Mouse (Mus musculus): ENCODE measurements around the gene Fam160b1. TPM values are rescaled to one million over a fixed set of nuclear protein-coding genes. Genes with fewer than 3 reads are reported as not detected.

The Fam160b1 gene
- polyA plus RNA-seq, 1 experiment from 2014 or later = 7.8 TPM

DNA sequence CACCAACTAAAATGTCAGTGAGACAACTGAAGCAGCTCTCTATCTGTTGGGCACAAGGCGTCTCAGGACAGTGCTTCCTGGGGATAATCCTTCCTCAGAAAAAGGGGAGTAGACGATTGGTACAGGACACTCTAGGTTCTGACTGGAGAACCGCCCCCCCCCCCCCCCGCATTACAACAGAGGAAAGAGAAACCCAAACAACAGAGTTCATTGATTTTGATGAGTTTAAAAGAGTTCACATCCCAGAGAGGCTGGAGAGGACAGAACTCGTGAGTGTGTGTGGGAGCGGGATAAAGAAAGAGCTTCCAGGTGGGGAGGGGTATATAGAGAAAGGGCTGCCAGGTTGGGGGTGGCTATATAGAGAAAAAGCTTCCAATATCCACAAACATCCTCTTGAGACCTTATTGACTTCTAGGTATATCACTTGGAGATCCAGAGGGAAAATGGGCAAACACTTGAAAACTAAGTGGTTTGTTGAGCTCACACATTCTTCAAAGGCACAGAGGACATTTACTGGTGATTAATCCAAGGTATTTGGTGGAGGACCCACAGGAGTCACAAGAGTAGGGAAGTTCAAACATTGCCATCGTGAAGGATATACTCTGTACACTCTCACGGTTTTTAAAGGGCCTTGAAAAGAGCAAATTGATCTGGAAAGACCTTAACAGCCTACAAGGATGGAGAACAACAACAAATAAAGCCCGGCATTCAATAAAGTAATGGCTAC lies 39.7 kb upstream of the Fam160b1 start:
- TF ChIP-seq CTCF (IDR thresholded peaks at IDR 0.05; ENCODE audit: low read depth) (no peak), EP300 (IDR thresholded peaks at IDR 0.05; ENCODE audit: low read depth) (0 out of 2 replicates have a peak, but pooled peaks have one; percentile 21)
- H3K27ac ChIP-seq (ENCODE audit: low read depth) = peak overlapping the region; percentile 68

DNA sequence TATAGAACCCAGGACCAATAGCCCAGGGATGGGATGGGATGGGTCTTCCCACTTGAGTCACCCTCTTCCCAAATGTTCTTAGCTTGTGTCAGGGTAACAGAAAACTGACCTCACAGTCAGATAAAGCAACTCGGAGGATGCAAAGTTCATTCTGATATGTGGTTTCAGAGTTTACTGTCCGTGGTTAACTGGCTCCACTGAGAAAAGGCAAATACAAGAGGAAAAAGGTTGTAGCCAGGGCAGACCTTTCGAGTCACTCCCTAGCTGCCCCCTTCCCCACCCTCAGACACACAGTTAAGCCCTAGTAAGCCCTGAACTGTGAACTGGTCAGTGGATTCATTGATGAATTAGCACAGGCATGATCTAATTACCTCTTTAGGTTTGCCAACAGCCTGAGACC lies 38.6 kb upstream of the Fam160b1 start:
- Histone ChIP-seq H3K27ac (ENCODE audit: low read depth) (peak overlapping the region; percentile 68), H3K4me3 (ENCODE audit: low read depth, low read length) (no peak overlapping the region), H3K4me2 (ENCODE audit: low read depth, low read length) (no peak overlapping the region), H3K9me3 (ENCODE audit: low read length) (no peaks in the 10 kb centered on the region), H3K4me1 (ENCODE audit: insufficient read depth) (peaks cover 7% of the 10 kb centered on the region), H3K9ac (replicated peaks) (no peak overlapping the region), H3K36me3 (replicated peaks; ENCODE audit: insufficient read depth, low read length) (no peaks in the 10 kb centered on the region), H3K27me3 (ENCODE audit: insufficient read depth, low read length) (no peaks in the 10 kb centered on the region)
- 27% methylated on average over 3 of the region's 3 CpGs for WGBS (ENCODE audit: insufficient replicate concordance)
- DNase-seq (no peak), ATAC-seq (peak; percentile 71)
- no peak for TF ChIP-seq CTCF (IDR thresholded peaks at IDR 0.05; ENCODE audit: low read depth)
- no peak for TF ChIP-seq EP300 (IDR thresholded peaks at IDR 0.05; ENCODE audit: low read depth)

More for the DNA sequence above, 39.7 kb upstream of the Fam160b1 start:
- Histone ChIP-seq H3K4me3 (ENCODE audit: low read depth, low read length) (no peak overlapping the region), H3K4me1 (ENCODE audit: insufficient read depth) (peaks cover 11% of the 10 kb centered on the region), H3K27me3 (ENCODE audit: insufficient read depth, low read length) (no peaks in the 10 kb centered on the region), H3K9ac (replicated peaks) (no peak overlapping the region), H3K4me2 (ENCODE audit: low read depth, low read length) (no peak overlapping the region), H3K36me3 (replicated peaks; ENCODE audit: insufficient read depth, low read length) (no peaks in the 10 kb centered on the region), H3K9me3 (ENCODE audit: low read length) (no peaks in the 10 kb centered on the region)
- DNase-seq = peak; percentile 23
- peak; percentile 65 for ATAC-seq
- WGBS (ENCODE audit: insufficient replicate concordance) = 56% methylated on average over 9 of the region's 9 CpGs

DNA sequence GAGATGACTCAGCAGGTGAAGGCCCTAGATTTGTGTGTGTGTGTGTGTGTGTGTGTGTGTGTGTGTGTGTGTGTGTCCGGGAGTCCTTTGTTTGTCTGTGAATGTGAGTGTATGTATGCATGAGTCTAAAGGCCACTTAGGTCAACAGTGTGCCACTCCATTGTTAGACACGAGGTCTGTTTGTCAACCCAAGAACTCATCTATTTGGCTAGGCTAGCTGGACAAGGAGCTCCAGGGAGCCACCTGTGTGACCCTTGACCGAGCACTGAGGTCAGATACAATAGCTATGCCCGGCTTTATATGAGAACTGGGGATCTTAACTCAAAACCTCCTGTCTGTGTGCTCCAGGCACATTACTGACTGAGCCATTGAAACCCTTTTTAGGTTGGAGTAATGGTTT lies 38.0 kb upstream of the Fam160b1 start:
- TF ChIP-seq EP300 (IDR thresholded peaks at IDR 0.05; ENCODE audit: low read depth) = no peak
- TF ChIP-seq CTCF (IDR thresholded peaks at IDR 0.05; ENCODE audit: low read depth) = no peak
- 57% methylated on average over 4 of the region's 4 CpGs for WGBS (ENCODE audit: insufficient replicate concordance)
- Histone ChIP-seq H3K27me3 (ENCODE audit: insufficient read depth, low read length) (no peaks in the 10 kb centered on the region), H3K36me3 (replicated peaks; ENCODE audit: insufficient read depth, low read length) (no peaks in the 10 kb centered on the region), H3K9ac (replicated peaks) (no peak overlapping the region), H3K9me3 (ENCODE audit: low read length) (no peaks in the 10 kb centered on the region), H3K4me1 (ENCODE audit: insufficient read depth) (peaks cover 6% of the 10 kb centered on the region; the same call in 1 of the 2 replicates), H3K4me3 (ENCODE audit: low read depth, low read length) (no peak overlapping the region), H3K27ac (ENCODE audit: low read depth) (peak overlapping the region; percentile 68), H3K4me2 (ENCODE audit: low read depth, low read length) (no peak overlapping the region)
- DNase-seq (no peak), ATAC-seq (peak; percentile 26; the same call in 1 of the 2 replicates)

DNA sequence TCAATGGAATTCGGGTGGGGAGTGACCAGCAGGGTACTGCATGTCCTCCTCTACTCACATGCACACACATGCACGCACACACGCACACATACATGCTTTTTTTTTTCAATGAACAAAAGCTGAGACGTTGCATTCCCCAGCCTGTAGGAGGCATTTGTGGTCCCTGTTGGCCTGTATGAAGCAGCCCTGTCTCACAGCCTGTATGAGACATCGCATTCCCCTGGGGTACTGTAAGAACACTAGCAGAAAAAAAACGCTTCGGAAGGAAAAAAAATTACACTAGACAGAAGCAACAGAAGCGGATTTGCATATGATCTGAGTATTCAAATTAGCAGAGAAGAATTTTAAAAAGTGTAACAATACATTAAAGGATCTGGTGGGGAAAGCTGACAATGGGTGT lies 37.4 kb upstream of the Fam160b1 start:
- Histone ChIP-seq H3K4me2 (ENCODE audit: low read depth, low read length) (no peak overlapping the region), H3K9me3 (ENCODE audit: low read length) (no peaks in the 10 kb centered on the region), H3K9ac (replicated peaks) (no peak overlapping the region), H3K4me3 (ENCODE audit: low read depth, low read length) (no peak overlapping the region), H3K27me3 (ENCODE audit: insufficient read depth, low read length) (no peaks in the 10 kb centered on the region), H3K4me1 (ENCODE audit: insufficient read depth) (peaks cover 6% of the 10 kb centered on the region; the same call in 1 of the 2 replicates), H3K27ac (ENCODE audit: low read depth) (no peak overlapping the region), H3K36me3 (replicated peaks; ENCODE audit: insufficient read depth, low read length) (no peaks in the 10 kb centered on the region)
- ATAC-seq = no peak
- no peak for DNase-seq
- TF ChIP-seq EP300 (IDR thresholded peaks at IDR 0.05; ENCODE audit: low read depth) = no peak
- no peak for TF ChIP-seq CTCF (IDR thresholded peaks at IDR 0.05; ENCODE audit: low read depth)
- WGBS (ENCODE audit: insufficient replicate concordance) = 73% methylated on average over 8 of the region's 8 CpGs

DNA sequence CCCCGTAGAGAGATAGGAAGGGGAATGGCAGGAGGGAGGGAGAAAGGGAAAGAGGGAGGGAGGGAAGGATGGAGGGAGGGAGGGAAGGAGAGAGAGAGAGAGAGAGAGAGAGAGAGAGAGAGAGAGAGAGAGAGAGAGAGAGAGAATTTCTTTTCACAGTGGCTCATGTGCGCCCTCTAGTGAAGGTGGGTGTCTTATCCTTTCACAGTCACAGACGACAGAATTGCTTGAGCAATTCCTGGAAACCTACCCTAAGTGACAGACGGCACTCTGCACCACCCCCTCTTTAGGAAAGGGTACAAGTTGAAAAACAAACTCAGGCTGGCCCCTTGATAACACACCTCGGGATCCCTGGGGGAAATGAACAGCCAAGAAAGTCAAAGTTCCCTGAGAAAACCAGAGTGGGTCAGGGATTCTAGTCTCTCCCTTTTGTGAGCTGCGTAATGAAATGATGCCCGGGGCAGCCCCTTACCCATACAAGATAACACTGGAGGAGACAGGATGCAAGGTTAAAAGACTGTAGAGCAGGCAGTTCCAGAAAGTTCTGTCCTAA lies 34.7 kb upstream of the Fam160b1 start:
- WGBS (ENCODE audit: insufficient replicate concordance) = 29% methylated on average over 7 of the region's 7 CpGs
- Histone ChIP-seq H3K27ac (ENCODE audit: low read depth) (no peak overlapping the region), H3K9ac (replicated peaks) (no peak overlapping the region), H3K4me2 (ENCODE audit: low read depth, low read length) (no peak overlapping the region), H3K36me3 (replicated peaks; ENCODE audit: insufficient read depth, low read length) (no peaks in the 10 kb centered on the region), H3K4me1 (ENCODE audit: insufficient read depth) (peaks cover 6% of the 10 kb centered on the region; the same call in 1 of the 2 replicates), H3K4me3 (ENCODE audit: low read depth, low read length) (no peak overlapping the region), H3K27me3 (ENCODE audit: insufficient read depth, low read length) (no peaks in the 10 kb centered on the region), H3K9me3 (ENCODE audit: low read length) (no peaks in the 10 kb centered on the region)
- TF ChIP-seq EP300 (IDR thresholded peaks at IDR 0.05; ENCODE audit: low read depth) (no peak), CTCF (IDR thresholded peaks at IDR 0.05; ENCODE audit: low read depth) (peak; percentile 84)
- peak; percentile 72 for DNase-seq
- peak; percentile 43; the same call in 1 of the 2 replicates for ATAC-seq

DNA sequence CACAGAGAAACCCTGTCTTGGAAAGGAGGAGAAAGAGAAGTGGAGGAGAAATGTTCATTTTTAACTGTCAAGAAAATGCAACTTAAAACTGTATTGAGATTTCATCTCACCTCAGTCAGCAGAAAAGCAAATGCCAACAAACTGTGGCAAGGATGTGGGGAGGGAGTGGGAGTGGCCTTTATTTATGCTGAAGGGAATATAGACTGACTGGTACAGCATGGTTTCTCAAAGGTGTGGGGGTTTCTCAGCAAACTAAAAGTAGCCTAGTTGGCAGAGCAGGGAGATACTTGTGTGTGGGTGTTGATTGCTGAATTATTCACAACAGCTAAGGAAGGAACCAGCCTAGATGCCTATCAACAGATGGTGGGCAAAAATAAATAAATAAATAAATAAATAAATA lies 32.8 kb upstream of the Fam160b1 start:
- DNase-seq (no peak), ATAC-seq (no peak)

More for the DNA sequence above, 32.8 kb upstream of the Fam160b1 start:
- no peaks in the 10 kb centered on the region for H3K27me3 ChIP-seq (ENCODE audit: insufficient read depth, low read length)
- no peak overlapping the region for H3K27ac ChIP-seq (ENCODE audit: low read depth)
- TF ChIP-seq CTCF (IDR thresholded peaks at IDR 0.05; ENCODE audit: low read depth) (no peak), EP300 (IDR thresholded peaks at IDR 0.05; ENCODE audit: low read depth) (no peak)
- H3K9me3 ChIP-seq (ENCODE audit: low read length) = no peaks in the 10 kb centered on the region
- H3K4me2 ChIP-seq (ENCODE audit: low read depth, low read length) = no peak overlapping the region
- no peaks in the 10 kb centered on the region for H3K4me1 ChIP-seq (ENCODE audit: insufficient read depth)
- no peaks in the 10 kb centered on the region for H3K36me3 ChIP-seq (replicated peaks; ENCODE audit: insufficient read depth, low read length)
- H3K9ac ChIP-seq (replicated peaks) = no peak overlapping the region
- H3K4me3 ChIP-seq (ENCODE audit: low read depth, low read length) = no peak overlapping the region
